Mouse (Mus musculus): Measurements from ENCODE around the gene Mdfic.
A peak's percentile ranks its signal among the peaks of the same experiment; 100 is the strongest.

GRCm38 (mm10) chr6:15770128-15770527, 49.7 kb downstream of the Mdfic start:
- TF ChIP-seq EP300 (IDR thresholded peaks at IDR 0.05; ENCODE audit: low read depth) (peak; percentile 31; the same call in 1 of the 2 replicates), CTCF (IDR thresholded peaks at IDR 0.05; ENCODE audit: low read depth) (no peak)
